Mouse (Mus musculus) spleen, adult 2 months (tissue): ENCODE results near the gene Tmem178.

Experiments used
- CTCF ChIP-seq: fragments of 200-500 bp; IDR thresholded peaks from 2 replicates; pipeline ENCODE4 v1.5.1; 2011; ENCODE audit warnings: mild to moderate bottlenecking, inconsistent platforms; ENCODE audit not compliant: insufficient read depth, insufficient read length, insufficient replicate concordance; ENCODE audit errors: extremely low read depth
- POLR2A ChIP-seq: fragments of 200-500 bp; IDR thresholded peaks from 2 replicates; pipeline ENCODE4 v1.6.1; 2011; ENCODE audit warnings: low read depth, low read length, inconsistent platforms

- TF ChIP-seq CTCF (no peak), POLR2A (no peak)
Measured at GRCm38 (mm10) chr17:80970716-80971115, 26.3 kb downstream of the Tmem178 start.
